Mouse (Mus musculus) ES-Bruce4 (cell line): ENCODE measurements around the gene Tubb2b. TPM values are rescaled to one million over a fixed set of nuclear protein-coding genes. Genes with fewer than 3 reads are reported as not detected.
A peak's percentile ranks its signal among the peaks of the same experiment; 100 is the strongest.

Experiments used
- H3K27ac ChIP-seq: 2 replicates; pipeline ENCODE4 v1.5.1; 2012; ENCODE audit warnings: low read length, inconsistent platforms; ENCODE audit not compliant: insufficient read depth
- H3K27me3 ChIP-seq: 2 replicates; pipeline ENCODE4 v1.6.1; 2012; ENCODE audit warnings: mild to moderate bottlenecking, low read length, inconsistent platforms; ENCODE audit not compliant: control insufficient read depth, poor library complexity, insufficient read depth, severe bottlenecking
- H3K36me3 ChIP-seq: 2 replicates; pipeline ENCODE4 v1.6.1; 2012; ENCODE audit warnings: inconsistent platforms, mild to moderate bottlenecking, low read length, moderate library complexity; ENCODE audit not compliant: control insufficient read depth, poor library complexity, insufficient read depth, severe bottlenecking
- H3K4me1 ChIP-seq: one replicate; pipeline ENCODE4 v1.8.1; 2011; ENCODE audit warnings: low read length; ENCODE audit not compliant: control insufficient read depth, insufficient read depth
- H3K4me3 ChIP-seq: 2 replicates; pipeline ENCODE4 v1.5.1; 2011; ENCODE audit warnings: low read depth, mild to moderate bottlenecking, low read length
- H3K9ac ChIP-seq: 2 replicates; pipeline ENCODE4 v1.6.1; 2012; ENCODE audit warnings: low read depth, mild to moderate bottlenecking, inconsistent platforms; ENCODE audit not compliant: poor library complexity, severe bottlenecking
- H3K9me3 ChIP-seq: replicated peaks from 2 replicates; pipeline ENCODE4 v1.6.1; 2012; ENCODE audit warnings: mild to moderate bottlenecking, low read length, inconsistent platforms; ENCODE audit not compliant: control insufficient read depth, poor library complexity, insufficient read depth, severe bottlenecking
- CTCF ChIP-seq: IDR thresholded peaks from one replicate; pipeline ENCODE4 v1.8.1; 2011; ENCODE audit warnings: low read depth, low read length
- EP300 ChIP-seq: IDR thresholded peaks from 2 replicates; pipeline ENCODE4 v1.6.1; 2011; ENCODE audit warnings: low read depth, low read length; ENCODE audit not compliant: insufficient read depth
- POLR2A ChIP-seq: IDR thresholded peaks from one replicate; pipeline ENCODE4 v1.8.1; 2011; ENCODE audit warnings: low read length; ENCODE audit not compliant: insufficient read depth
- polyA plus RNA-seq: library from polyadenylated mRNA; stranded (reverse); fragments of >200 nt; gene quantifications from 2 replicates; pipeline ENCODE4 v1.2.4, GENCODE M21; 2011; ENCODE audit warnings: low read depth; ENCODE audit not compliant: missing spikeins, insufficient read depth, insufficient read length

Tubb2b gene
- polyA plus RNA-seq, 1 experiment = 229 TPM

DNA sequence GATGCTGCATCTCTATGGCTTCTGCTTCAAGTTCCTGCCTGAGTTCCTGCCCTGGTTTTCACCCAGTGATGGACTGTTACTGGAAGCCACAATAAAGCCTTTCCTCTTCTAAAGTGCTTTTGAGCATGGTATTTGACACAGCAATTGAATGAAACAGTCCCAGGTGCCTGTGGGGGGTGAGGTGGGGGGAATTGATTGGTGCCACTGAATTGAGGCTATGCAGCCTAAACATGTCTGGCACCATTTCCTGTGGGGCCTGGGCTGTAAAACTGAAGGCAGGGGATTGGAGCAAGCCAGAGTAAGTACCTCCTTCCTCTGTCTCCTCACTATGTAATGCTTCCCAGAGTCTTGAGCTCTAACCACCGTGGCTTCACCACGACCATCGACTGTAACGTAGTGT, 15.6 kb downstream of the Tubb2b start:
- no peak overlapping the region for H3K4me3 ChIP-seq
- H3K9me3 ChIP-seq = no peaks in the 10 kb centered on the region
- H3K4me1 ChIP-seq = peaks cover 5% of the 10 kb centered on the region
- no peaks in the 10 kb centered on the region for H3K27me3 ChIP-seq
- H3K27ac ChIP-seq = no peak overlapping the region
- no peaks in the 10 kb centered on the region for H3K36me3 ChIP-seq
- TF ChIP-seq CTCF = no peak
- TF ChIP-seq EP300 = no peak
- no peak for TF ChIP-seq POLR2A
- H3K9ac ChIP-seq = no peak overlapping the region

DNA sequence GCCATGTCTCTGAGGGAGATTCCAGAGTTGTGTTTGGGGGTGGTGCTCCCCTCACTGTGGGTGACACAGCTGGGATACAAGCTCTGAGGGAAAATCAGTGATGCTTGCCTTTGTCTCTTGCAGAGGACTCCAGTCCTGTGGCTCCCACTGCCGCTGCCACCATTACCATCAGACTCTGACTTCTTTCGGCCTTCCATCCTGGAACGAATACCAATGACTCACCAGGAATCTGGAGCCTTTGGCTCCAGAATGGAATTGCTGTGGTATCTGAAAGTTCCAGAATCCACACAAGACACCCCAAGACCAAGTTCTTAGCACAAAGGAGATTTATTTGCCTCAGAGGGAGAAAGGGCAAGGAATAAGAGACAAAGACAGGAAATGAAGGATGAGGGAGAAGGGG, 17.2 kb downstream of the Tubb2b start:
- no peaks in the 10 kb centered on the region for H3K9me3 ChIP-seq

GRCm38 (mm10) chr13:34112369-34113081, 17.7 kb downstream of the Tubb2b start:
- peaks cover 5% of the 10 kb centered on the region for H3K4me1 ChIP-seq
- H3K27ac ChIP-seq = no peak overlapping the region
- TF ChIP-seq CTCF (no peak), EP300 (no peak), POLR2A (no peak)
- no peak overlapping the region for H3K4me3 ChIP-seq
- H3K9ac ChIP-seq = no peak overlapping the region
- no peaks in the 10 kb centered on the region for H3K9me3 ChIP-seq
- H3K36me3 ChIP-seq = no peaks in the 10 kb centered on the region
- H3K27me3 ChIP-seq = no peaks in the 10 kb centered on the region

More for the DNA sequence above, 17.2 kb downstream of the Tubb2b start:
- Histone ChIP-seq H3K27me3 (no peaks in the 10 kb centered on the region), H3K9ac (no peak overlapping the region), H3K27ac (no peak overlapping the region), H3K36me3 (no peaks in the 10 kb centered on the region), H3K4me1 (peaks cover 5% of the 10 kb centered on the region), H3K4me3 (no peak overlapping the region)
- TF ChIP-seq CTCF (no peak), EP300 (no peak), POLR2A (no peak)

GRCm38 (mm10) chr13:34111878-34112277, 18.4 kb downstream of the Tubb2b start:
- Histone ChIP-seq H3K9me3 (no peaks in the 10 kb centered on the region), H3K4me1 (peaks cover 5% of the 10 kb centered on the region), H3K27me3 (no peaks in the 10 kb centered on the region), H3K36me3 (no peaks in the 10 kb centered on the region), H3K4me3 (no peak overlapping the region), H3K9ac (no peak overlapping the region), H3K27ac (no peak overlapping the region)
- TF ChIP-seq POLR2A = no peak
- TF ChIP-seq EP300 = no peak
- no peak for TF ChIP-seq CTCF

GRCm38 (mm10) chr13:34111019-34111418, 19.2 kb downstream of the Tubb2b start:
- Histone ChIP-seq H3K4me1 (peaks cover 5% of the 10 kb centered on the region), H3K9ac (no peak overlapping the region), H3K27me3 (no peaks in the 10 kb centered on the region), H3K36me3 (no peaks in the 10 kb centered on the region), H3K27ac (peak overlapping the region; percentile 1; the same call in 1 of the 2 replicates), H3K9me3 (no peaks in the 10 kb centered on the region), H3K4me3 (no peak overlapping the region)
- TF ChIP-seq EP300 = no peak
- no peak for TF ChIP-seq POLR2A
- no peak for TF ChIP-seq CTCF

DNA sequence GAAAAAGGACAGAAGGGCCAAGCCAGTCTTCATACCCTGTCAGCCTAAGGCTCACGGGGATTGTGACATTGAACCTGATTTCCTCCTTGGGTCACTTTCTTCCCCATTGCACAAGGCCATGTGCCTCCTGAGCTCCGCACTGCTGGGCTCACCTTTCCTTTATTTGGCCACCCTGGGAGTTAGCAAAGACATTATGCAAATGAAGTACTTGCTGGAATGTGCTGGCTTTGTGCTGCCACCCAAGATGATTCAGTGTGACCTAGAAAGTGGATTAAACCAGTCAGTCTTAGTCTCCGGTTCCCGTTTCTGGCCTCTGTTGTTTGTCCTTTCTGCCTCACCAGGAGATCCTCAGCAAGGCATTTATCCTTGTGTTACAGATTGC, 20.6 kb downstream of the Tubb2b start:
- Histone ChIP-seq H3K27me3 (no peaks in the 10 kb centered on the region), H3K9me3 (no peaks in the 10 kb centered on the region), H3K4me1 (peaks cover 5% of the 10 kb centered on the region), H3K36me3 (no peaks in the 10 kb centered on the region), H3K4me3 (no peak overlapping the region), H3K9ac (no peak overlapping the region), H3K27ac (peak overlapping the region; percentile 81)
- TF ChIP-seq EP300 (peak; percentile 96), POLR2A (no peak), CTCF (no peak)
